Mouse (Mus musculus): ENCODE results near the gene Olfr805. TPM values are rescaled to one million over a fixed set of nuclear protein-coding genes. Genes with fewer than 3 reads are reported as not detected.

Olfr805 gene
- polyA plus RNA-seq, 1 experiment = not detected

GRCm38 (mm10) chr10:129694186-129694585 is 35.0 kb downstream of the Olfr805 start, which contains the start of gene Olfr803:
Gene Olfr803, minus strand, starts transcription at chr10:129694286.
- no peaks in the 10 kb centered on the region for H3K36me3 ChIP-seq (ENCODE audit: control insufficient read depth, insufficient read depth, low read length)
- H3K27me3 ChIP-seq (ENCODE audit: control insufficient read depth, insufficient read depth, low read length) = no peaks in the 10 kb centered on the region
- 82% methylated on average over 2 of the region's 2 CpGs for WGBS
- H3K27ac ChIP-seq (ENCODE audit: insufficient read depth, low read length) = no peak within 1 kb of the TSS
- H3K4me1 ChIP-seq (ENCODE audit: control insufficient read depth, insufficient read depth, insufficient read length) = no peaks in the 10 kb centered on the region
- H3K4me3 ChIP-seq (ENCODE audit: extremely low read depth, insufficient read depth, insufficient read length) = no peak within 1 kb of the TSS
- no peak for TF ChIP-seq POLR2A (IDR thresholded peaks at IDR 0.05; ENCODE audit: low read depth, low read length)
- TF ChIP-seq CTCF (IDR thresholded peaks at IDR 0.05; ENCODE audit: extremely low read depth, insufficient read depth, insufficient read length, insufficient replicate concordance) = no peak
- no peak for DNase-seq (ENCODE audit: low read depth in 1 of 2, low spot score in 2 of 2)

- DNase-seq (ENCODE audit: low read depth in 1 of 2, low spot score in 2 of 2) = no peak
- no peaks in the 10 kb centered on the region for H3K27me3 ChIP-seq (ENCODE audit: control insufficient read depth, insufficient read depth, low read length)
- TF ChIP-seq CTCF (IDR thresholded peaks at IDR 0.05; ENCODE audit: extremely low read depth, insufficient read depth, insufficient read length, insufficient replicate concordance) (no peak), POLR2A (IDR thresholded peaks at IDR 0.05; ENCODE audit: low read depth, low read length) (no peak)
- H3K36me3 ChIP-seq (ENCODE audit: control insufficient read depth, insufficient read depth, low read length) = no peaks in the 10 kb centered on the region
- no peak within 1 kb of the TSS for H3K27ac ChIP-seq (ENCODE audit: insufficient read depth, low read length)
- H3K4me3 ChIP-seq (ENCODE audit: extremely low read depth, insufficient read depth, insufficient read length) = no peak within 1 kb of the TSS
- WGBS = 85% methylated on average over 1 of the region's 1 CpGs
- H3K4me1 ChIP-seq (ENCODE audit: control insufficient read depth, insufficient read depth, insufficient read length) = no peaks in the 10 kb centered on the region
Observed at GRCm38 (mm10) chr10:129688069-129688468, 41.1 kb downstream of the Olfr805 start, which contains the start of gene Olfr802. Gene Olfr802, minus strand, starts transcription at chr10:129688169.

- no peak for TF ChIP-seq POLR2A (IDR thresholded peaks at IDR 0.05; ENCODE audit: low read depth, low read length)
- TF ChIP-seq CTCF (IDR thresholded peaks at IDR 0.05; ENCODE audit: extremely low read depth, insufficient read depth, insufficient read length, insufficient replicate concordance) = no peak
- no peak for DNase-seq (ENCODE audit: low read depth in 1 of 2, low spot score in 2 of 2)
- Histone ChIP-seq H3K27ac (ENCODE audit: insufficient read depth, low read length) (no peak within 1 kb of the TSS), H3K4me3 (ENCODE audit: extremely low read depth, insufficient read depth, insufficient read length) (no peak within 1 kb of the TSS), H3K27me3 (ENCODE audit: control insufficient read depth, insufficient read depth, low read length) (no peaks in the 10 kb centered on the region), H3K36me3 (ENCODE audit: control insufficient read depth, insufficient read depth, low read length) (no peaks in the 10 kb centered on the region), H3K4me1 (ENCODE audit: control insufficient read depth, insufficient read depth, insufficient read length) (no peaks in the 10 kb centered on the region)
- 83% methylated on average over 1 of the region's 1 CpGs for WGBS
Observed at GRCm38 (mm10) chr10:129673765-129674164, 55.4 kb downstream of the Olfr805 start, which contains the start of gene Olfr801. Gene Olfr801, minus strand, starts transcription at chr10:129673865.

Other genes with a start within 250 kb of the Olfr805 start
- not detected in 2 replicates for gene Olfr789, start 244.6 kb downstream of the Olfr805 start, polyA plus RNA-seq (2012; rRNA removed)
- not detected in 2 replicates for gene Olfr790, start 230.9 kb downstream of the Olfr805 start, polyA plus RNA-seq (2012; rRNA removed)
- gene Olfr791, start 207.6 kb downstream of the Olfr805 start, polyA plus RNA-seq (2012; rRNA removed) = not detected in 2 replicates
- gene Olfr792, start 190.2 kb downstream of the Olfr805 start, polyA plus RNA-seq (2012; rRNA removed) = not detected in 2 replicates
- not detected in 2 replicates for gene Olfr794, start 161.7 kb downstream of the Olfr805 start, polyA plus RNA-seq (2012; rRNA removed)
- not detected in 2 replicates for gene Olfr796, start 116.8 kb downstream of the Olfr805 start, polyA plus RNA-seq (2012; rRNA removed)
- not detected in 2 replicates for gene Olfr798, start 101.4 kb downstream of the Olfr805 start, polyA plus RNA-seq (2012; rRNA removed)
- gene Olfr799, start 91.9 kb downstream of the Olfr805 start, polyA plus RNA-seq (2012; rRNA removed) = not detected in 2 replicates
- not detected in 2 replicates for gene Olfr800, start 71.7 kb downstream of the Olfr805 start, polyA plus RNA-seq (2012; rRNA removed)
- gene Olfr801, start 55.5 kb downstream of the Olfr805 start, polyA plus RNA-seq (2012; rRNA removed) = not detected in 2 replicates
- gene Olfr802, start 41.2 kb downstream of the Olfr805 start, polyA plus RNA-seq (2012; rRNA removed) = not detected in 2 replicates
- not detected in 2 replicates for gene Olfr803, start 35.1 kb downstream of the Olfr805 start, polyA plus RNA-seq (2012; rRNA removed)
- gene Olfr804, start 26.2 kb downstream of the Olfr805 start, polyA plus RNA-seq (2012; rRNA removed) = not detected in 2 replicates
- not detected in 2 replicates for gene Olfr806, start 12.5 kb upstream of the Olfr805 start, polyA plus RNA-seq (2012; rRNA removed)
- gene Olfr807, start 28.4 kb upstream of the Olfr805 start, polyA plus RNA-seq (2012; rRNA removed) = not detected in 2 replicates
- gene Olfr808, start 36.1 kb upstream of the Olfr805 start, polyA plus RNA-seq (2012; rRNA removed) = not detected in 2 replicates
- not detected in 2 replicates for gene Olfr809, start 45.3 kb upstream of the Olfr805 start, polyA plus RNA-seq (2012; rRNA removed)
- gene Olfr810, start 65.5 kb upstream of the Olfr805 start, polyA plus RNA-seq (2012; rRNA removed) = not detected in 2 replicates
- gene Olfr811, start 75.0 kb upstream of the Olfr805 start, polyA plus RNA-seq (2012; rRNA removed) = not detected in 2 replicates
- gene Olfr812, start 116.7 kb upstream of the Olfr805 start, polyA plus RNA-seq (2012; rRNA removed) = not detected in 2 replicates
- not detected in 2 replicates for gene Olfr813, start 126.0 kb upstream of the Olfr805 start, polyA plus RNA-seq (2012; rRNA removed)
- gene Olfr814, start 150.5 kb upstream of the Olfr805 start, polyA plus RNA-seq (2012; rRNA removed) = not detected in 2 replicates
- not detected in 2 replicates for gene Olfr815, start 176.5 kb upstream of the Olfr805 start, polyA plus RNA-seq (2012; rRNA removed)
- gene Olfr816, start 186.2 kb upstream of the Olfr805 start, polyA plus RNA-seq (2012; rRNA removed) = not detected in 2 replicates
- gene Olfr818, start 219.7 kb upstream of the Olfr805 start, polyA plus RNA-seq (2012; rRNA removed) = not detected in 2 replicates
- gene Olfr819, start 237.9 kb upstream of the Olfr805 start, polyA plus RNA-seq (2012; rRNA removed) = not detected in 2 replicates
- gene Olfr247, start 246.8 kb upstream of the Olfr805 start, polyA plus RNA-seq (2012; rRNA removed) = not detected in 2 replicates